Mouse (Mus musculus): Measurements from ENCODE around the gene Ror1.

GRCm38 (mm10) chr4:100276970-100277369 lies 181.4 kb downstream of the Ror1 start:
- TF ChIP-seq CTCF (IDR thresholded peaks at IDR 0.05; ENCODE audit: control insufficient read depth, insufficient read depth, insufficient replicate concordance, low read depth, low read length): no peak
- no peak for TF ChIP-seq POLR2A (IDR thresholded peaks at IDR 0.05; ENCODE audit: control insufficient read depth, low read depth, low read length)
